Mouse (Mus musculus) left cerebral cortex, adult 2 months (tissue): Measurements from ENCODE around the gene Zfp786. TPM values are rescaled to one million over a fixed set of nuclear protein-coding genes. Genes with fewer than 3 reads are reported as not detected.

Source experiments
- DNase-seq, 2 experiments: peaks; one replicate each; pipeline ENCODE4 v3.0.0; 2021 to 2022; ENCODE audit warnings: low spot score in 2 of 2, mixed read lengths in 1 of 2; ENCODE audit errors: extremely low spot score in 1 of 2
- H3K27ac ChIP-seq: fragments of 200-600 bp; 2 replicates; pipeline ENCODE4 v1.8.1; 2022
- H3K4me3 ChIP-seq: fragments of 200-600 bp; 2 replicates; pipeline ENCODE4 v1.8.1; 2022
- CTCF ChIP-seq: fragments of 200-600 bp; IDR thresholded peaks from 2 replicates; pipeline ENCODE4 v1.8.1; 2022; ENCODE audit warnings: antibody characterized with exemption, mild to moderate bottlenecking, moderate library complexity
- intact Hi-C: fragments of 180-260 bp; cut with DNase I; formaldehyde crosslinking; loops from one replicate; pipeline ENCODE4 v1.15.1; 2025
- total RNA-seq, 2 experiments: library from RNA; stranded (reverse); gene quantifications; 2 replicates each; pipeline ENCODE4 v1.2.3; 2021

Gene Zfp786
- total RNA-seq, 2 experiments from 2014 or later: 5.4 to 6.1 TPM

DNA sequence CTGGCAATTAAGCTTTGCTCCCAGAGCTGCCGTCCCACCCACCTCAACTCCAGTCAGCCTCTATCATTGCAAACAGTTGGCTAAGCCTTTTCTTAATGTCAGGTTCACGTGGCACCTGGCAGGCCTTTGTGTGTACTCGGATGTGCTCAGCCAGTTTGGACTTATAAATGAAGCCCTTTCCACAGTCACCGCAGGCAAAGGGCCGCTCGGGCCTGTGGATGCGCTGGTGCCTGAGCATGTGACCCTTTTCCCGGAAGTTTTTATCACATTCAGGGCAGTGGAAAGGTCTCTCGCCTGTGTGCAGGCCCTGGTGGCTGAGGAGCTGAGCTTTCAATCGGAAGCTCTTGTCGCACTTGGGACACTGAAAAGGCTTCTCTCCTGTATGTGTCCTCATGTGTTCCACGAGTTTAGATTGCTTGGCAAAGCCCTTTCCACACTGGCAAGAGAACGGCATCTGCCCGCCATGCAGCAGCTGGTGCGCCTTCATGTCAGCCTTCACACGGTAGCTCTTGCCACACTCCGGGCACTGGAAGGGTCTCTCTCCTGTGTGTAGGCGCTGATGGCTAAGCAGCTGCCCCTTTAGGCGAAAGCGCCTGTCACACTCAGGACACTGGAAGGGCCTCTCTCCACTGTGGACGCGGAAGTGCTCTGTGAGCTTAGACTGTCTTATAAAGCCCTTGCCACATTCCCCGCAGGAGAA lies 10.9 kb downstream of the Zfp786 start:
- H3K4me3 ChIP-seq: no peak overlapping the region
- TF ChIP-seq CTCF: no peak
- no peak for DNase-seq
- intact Hi-C loops: no loop called here
- no peak overlapping the region for H3K27ac ChIP-seq

DNA sequence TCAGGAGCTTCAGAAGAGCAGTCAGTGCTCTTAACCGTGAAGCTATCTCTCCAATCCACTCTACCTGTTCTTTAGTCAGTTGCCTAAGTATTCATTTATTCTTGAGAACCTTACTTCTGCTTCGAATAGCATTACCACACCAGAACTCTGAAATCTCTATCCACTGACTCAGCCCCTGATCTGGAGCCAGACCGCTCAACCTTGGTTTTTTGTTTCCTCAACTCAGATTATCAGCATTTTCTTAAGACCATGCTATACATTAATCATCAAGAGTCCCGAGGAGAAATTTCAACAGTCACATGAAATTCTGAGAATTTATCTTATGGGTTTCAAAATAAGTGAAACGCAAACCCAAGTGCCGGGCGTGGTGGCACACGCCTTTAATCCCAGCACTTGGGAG lies 11.9 kb downstream of the Zfp786 start:
- H3K27ac ChIP-seq: no peak overlapping the region
- no peak overlapping the region for H3K4me3 ChIP-seq
- DNase-seq: no peak
- intact Hi-C loops: no loop called here
- no peak for TF ChIP-seq CTCF

DNA sequence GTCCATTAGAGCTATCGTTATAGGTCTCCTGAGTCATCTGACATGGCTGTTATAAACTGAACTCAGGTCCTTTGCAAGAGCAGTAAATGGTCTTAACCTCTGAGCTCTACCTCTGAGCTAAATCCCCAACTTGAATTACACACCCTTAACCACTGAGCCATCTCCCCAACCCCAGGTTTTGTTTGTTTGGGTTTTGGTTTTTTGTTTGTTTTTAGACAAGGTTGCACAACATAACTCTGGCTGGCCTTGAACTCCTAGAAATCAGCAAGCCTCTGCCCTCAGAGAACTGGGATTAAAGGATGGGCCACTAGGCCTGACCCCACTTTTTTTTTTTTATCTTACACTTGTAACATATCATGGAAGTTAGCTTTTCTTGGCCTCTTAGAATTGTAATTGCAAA lies 14.5 kb downstream of the Zfp786 start:
- no peak for TF ChIP-seq CTCF
- intact Hi-C loops: no loop called here
- Histone ChIP-seq H3K4me3 (no peak overlapping the region), H3K27ac (no peak overlapping the region)
- no peak for DNase-seq

DNA sequence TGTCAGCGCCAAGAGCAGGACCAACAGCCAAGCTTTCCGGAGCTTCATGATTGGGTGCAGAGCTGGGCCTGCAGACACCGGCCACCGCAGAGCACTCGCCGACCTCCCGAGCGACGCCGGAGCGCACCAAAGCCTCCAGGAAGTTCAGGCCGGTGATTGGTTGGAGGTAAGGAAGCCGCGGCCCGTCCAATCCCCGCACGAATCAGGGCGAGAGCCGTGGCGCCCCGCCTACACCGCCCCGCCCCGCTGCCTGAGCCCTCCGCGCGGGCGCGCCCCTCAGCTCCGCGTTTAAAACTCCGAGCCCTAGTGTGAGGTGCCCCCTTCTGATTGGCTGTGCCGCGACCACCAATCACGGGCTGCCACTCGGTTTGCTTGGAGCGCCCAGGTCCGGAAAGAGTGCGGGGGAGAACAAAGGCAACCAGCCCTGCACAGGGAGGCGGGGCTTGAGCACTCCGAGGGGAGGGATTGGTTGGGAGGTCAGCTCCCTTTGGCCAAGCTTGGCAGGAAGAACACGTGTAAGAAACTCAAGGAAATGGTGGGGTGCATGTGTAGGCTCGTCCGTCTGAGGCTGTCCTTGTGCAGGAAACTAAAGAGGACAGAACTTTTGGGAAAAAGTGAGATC lies 17.3 kb downstream of the Zfp786 start, which contains the start of gene Pdia4:
Gene Pdia4, minus strand, starts transcription at position 174 of the 622 bp plus-strand sequence.
- DNase-seq: peak; percentile 98 to 99
- intact Hi-C loops: loop anchor here (2.0 kb wide), 1 partner anchor 21 kb away; the partner anchor contains the start of gene Zfp398
- Histone ChIP-seq H3K4me3 (peak within 1 kb of the TSS; percentile 63), H3K27ac (peak within 1 kb of the TSS; percentile 88)
- TF ChIP-seq CTCF: no peak

DNA sequence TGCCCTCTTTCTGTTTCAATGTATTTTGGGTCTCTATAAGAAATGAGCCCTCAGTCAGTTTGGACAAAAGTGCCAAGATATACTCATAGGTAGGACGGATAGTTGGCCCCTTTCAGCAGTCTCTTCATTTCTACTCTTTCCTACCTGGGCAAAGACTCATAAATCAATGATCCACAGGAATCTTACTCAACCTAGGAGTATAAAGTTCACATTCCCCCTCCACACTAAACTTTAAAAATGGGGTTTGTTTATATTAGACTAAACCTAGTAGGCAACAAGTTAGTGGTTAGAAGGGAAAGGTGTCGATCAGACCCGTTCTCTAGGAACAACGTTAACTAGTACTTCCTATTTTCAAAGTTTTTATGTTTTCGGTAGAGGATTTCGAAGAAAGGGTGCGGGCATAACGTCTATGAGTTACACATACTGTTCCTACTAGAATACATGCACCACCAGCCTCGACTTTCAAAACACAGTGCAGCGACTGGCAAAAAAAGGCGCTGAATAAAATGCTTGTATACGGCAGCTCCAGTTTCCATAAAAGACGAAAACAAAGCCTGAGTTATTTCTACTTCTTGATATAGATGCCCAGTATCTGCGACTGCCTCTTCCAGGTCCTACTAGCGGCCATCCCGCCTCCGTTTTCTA lies 18.3 kb downstream of the Zfp786 start:
- intact Hi-C loops: loop anchor here (2.0 kb wide), 1 partner anchor 22 kb away; the partner anchor contains the start of gene Zfp398
- H3K27ac ChIP-seq: peak overlapping the region; percentile 88
- DNase-seq: no peak
- TF ChIP-seq CTCF: no peak
- H3K4me3 ChIP-seq: peak overlapping the region; percentile 63

DNA sequence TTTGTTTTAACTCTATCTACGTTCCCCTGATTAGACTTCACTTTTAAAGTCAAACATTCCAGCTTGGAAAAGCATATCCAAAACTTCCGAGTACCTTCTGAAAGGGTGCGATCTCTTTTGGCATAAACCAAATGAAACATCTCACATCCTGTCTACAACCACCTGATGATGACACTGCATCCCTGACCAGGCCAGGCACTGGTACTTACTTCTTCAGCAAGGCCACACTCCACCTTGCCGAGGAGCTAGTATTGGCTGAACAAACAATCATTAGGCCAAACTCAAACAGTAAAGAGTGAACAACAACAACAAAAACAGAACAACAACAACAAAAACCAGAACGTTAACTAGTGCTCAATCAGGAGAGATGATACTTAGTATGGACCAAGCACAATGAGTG lies 19.3 kb downstream of the Zfp786 start:
- no peak overlapping the region for H3K27ac ChIP-seq
- no peak for DNase-seq
- TF ChIP-seq CTCF: no peak
- intact Hi-C loops: no loop called here
- H3K4me3 ChIP-seq: no peak overlapping the region; the same call in 1 of the 2 replicates

DNA sequence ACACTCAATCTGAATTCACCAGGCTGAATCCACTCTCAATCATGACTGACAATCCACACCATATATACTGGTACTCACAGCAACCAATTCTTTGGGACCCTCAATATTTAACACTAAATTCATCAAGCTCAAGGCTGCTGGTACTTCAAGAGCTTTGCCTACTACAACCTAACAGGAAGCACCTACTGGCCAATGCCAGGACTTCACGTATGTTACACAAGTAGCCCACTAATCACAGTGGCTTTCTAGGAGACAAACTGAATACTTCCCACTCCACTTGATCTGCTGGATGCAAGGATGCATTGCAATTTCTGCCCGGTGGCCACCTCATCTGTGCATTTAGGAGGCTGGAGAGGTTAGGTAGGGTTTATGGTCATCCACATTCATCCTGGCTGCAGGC lies 20.5 kb downstream of the Zfp786 start:
- intact Hi-C loops: no loop called here
- TF ChIP-seq CTCF: peak; percentile 4; the same call in 1 of the 2 replicates

DNA sequence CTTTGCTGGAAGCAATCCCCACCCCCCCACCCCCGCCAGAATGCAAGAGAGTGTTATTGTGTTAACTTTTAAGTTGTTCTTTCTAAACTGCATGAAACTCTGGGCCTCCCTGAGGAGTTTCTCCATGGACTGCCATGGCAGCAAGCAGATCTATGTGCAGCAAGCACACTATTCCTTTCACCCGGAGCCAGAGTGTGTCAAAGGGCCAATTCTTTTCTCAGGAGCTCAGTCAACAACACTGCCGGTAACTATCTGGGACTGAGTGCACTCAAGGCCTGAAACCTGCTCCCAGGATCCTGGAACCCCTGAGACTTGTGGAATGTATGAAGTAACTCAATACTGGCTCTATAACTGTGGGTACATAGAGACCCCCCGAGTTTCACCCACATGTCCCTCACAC lies 21.6 kb downstream of the Zfp786 start:
- TF ChIP-seq CTCF: no peak
- Histone ChIP-seq H3K27ac (no peak overlapping the region), H3K4me3 (no peak overlapping the region)
- DNase-seq: no peak
- intact Hi-C loops: no loop called here

More for the DNA sequence above, 20.5 kb downstream of the Zfp786 start:
- Histone ChIP-seq H3K4me3 (no peak overlapping the region), H3K27ac (no peak overlapping the region)
- no peak for DNase-seq

DNA sequence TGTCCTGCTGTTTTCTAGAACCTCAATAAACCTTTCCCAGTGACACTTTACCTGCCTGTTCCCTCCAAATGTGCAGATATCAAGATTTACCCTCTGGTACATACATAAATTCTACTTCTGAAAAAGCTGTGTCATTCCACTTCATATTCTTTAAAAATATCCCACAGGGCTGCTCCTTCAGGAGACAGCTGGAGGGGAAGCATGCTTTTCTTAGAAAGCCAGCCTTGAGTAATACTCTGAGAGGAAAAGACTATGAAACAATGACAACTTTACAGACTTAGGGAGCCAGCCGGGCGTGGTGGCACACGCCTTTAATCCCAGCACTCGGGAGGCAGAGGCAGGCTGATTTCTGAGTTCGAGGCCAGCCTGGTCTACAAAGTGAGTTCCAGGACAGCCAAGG lies 22.1 kb downstream of the Zfp786 start:
- TF ChIP-seq CTCF: no peak
- no peak overlapping the region for H3K4me3 ChIP-seq

DNA sequence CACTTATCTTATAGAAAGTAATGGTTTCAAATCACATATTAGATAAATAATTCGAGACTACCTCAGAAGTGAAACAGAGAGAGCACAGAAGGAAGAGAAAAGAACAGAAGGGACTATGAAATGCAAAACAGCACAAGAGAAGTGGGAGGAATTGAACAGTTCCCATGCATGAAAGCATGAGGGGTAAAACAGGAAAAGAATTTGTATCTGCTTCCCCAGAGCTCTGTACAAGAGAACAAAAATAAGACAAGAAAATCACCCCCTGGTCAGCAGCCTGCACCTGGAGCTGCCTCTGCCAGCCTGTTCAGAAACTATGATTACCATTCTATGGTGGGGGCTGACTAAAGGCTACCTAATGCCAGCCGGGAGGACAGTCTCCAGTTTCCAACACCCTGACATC lies 23.2 kb downstream of the Zfp786 start:
- intact Hi-C loops: no loop called here
- H3K4me3 ChIP-seq: no peak overlapping the region
- no peak overlapping the region for H3K27ac ChIP-seq
- no peak for TF ChIP-seq CTCF
- no peak for DNase-seq

More for the DNA sequence above, 22.1 kb downstream of the Zfp786 start:
- intact Hi-C loops: no loop called here
- no peak for DNase-seq
- peak overlapping the region; percentile 42; the same call in 1 of the 2 replicates for H3K27ac ChIP-seq

DNA sequence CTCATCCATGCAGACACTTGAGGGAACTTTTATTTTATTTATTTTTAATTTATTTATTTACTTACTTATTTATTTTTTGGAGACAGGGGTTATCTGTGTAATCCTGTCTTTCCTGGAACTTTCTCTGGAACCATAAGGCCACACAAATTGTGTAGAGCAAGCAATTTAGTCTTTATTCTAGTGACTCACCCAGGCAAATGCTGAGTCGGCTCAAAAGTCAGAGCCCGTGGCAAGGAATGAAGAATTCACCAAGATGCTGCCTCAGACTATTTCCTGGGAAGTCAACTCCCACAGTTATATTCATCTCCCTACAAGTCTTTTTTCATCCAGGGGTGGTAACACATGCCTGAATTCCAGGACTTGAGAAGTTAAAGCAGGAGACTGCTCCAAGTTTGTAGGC lies 25.1 kb downstream of the Zfp786 start:
- no peak for TF ChIP-seq CTCF
- Histone ChIP-seq H3K4me3 (no peak overlapping the region), H3K27ac (no peak overlapping the region)
- no peak for DNase-seq
- intact Hi-C loops: no loop called here

DNA sequence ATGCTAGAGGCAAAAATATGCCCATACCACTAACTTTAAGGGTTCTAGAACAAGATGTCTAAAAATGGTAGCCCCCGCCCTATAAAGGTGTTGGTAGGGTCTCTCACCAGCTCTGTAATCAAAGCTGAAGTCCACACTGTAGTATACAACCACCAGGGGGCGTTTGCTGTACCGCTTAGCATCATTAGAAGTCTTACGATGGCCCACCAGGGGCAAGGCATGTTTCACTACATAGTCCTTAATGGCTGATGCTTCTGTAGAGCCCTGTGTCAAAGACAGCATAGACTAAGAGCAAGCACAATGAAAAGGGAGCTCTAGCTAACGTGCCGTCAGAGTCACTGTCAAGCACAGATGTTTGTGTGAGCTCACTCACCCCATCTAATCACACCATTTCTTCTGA lies 31.6 kb downstream of the Zfp786 start:
- Histone ChIP-seq H3K27ac (no peak overlapping the region), H3K4me3 (no peak overlapping the region)
- TF ChIP-seq CTCF: peak; percentile 86
- intact Hi-C loops: loop anchor here (1.0 kb wide), 1 partner anchor 30 kb away; no protein-coding TSS in a partner anchor
- DNase-seq: no peak
